Mouse (Mus musculus) ES-Bruce4 (cell line): ENCODE measurements around the gene Nat9. TPM values are rescaled to one million over a fixed set of nuclear protein-coding genes. Genes with fewer than 3 reads are reported as not detected.

Experiments
- H3K27ac ChIP-seq: 2 replicates; pipeline ENCODE4 v1.5.1; 2012; ENCODE audit warnings: low read length, inconsistent platforms; ENCODE audit not compliant: insufficient read depth
- H3K27me3 ChIP-seq: 2 replicates; pipeline ENCODE4 v1.6.1; 2012; ENCODE audit warnings: mild to moderate bottlenecking, low read length, inconsistent platforms; ENCODE audit not compliant: control insufficient read depth, poor library complexity, insufficient read depth, severe bottlenecking
- H3K36me3 ChIP-seq: 2 replicates; pipeline ENCODE4 v1.6.1; 2012; ENCODE audit warnings: inconsistent platforms, mild to moderate bottlenecking, low read length, moderate library complexity; ENCODE audit not compliant: control insufficient read depth, poor library complexity, insufficient read depth, severe bottlenecking
- H3K4me1 ChIP-seq: one replicate; pipeline ENCODE4 v1.8.1; 2011; ENCODE audit warnings: low read length; ENCODE audit not compliant: control insufficient read depth, insufficient read depth
- H3K4me3 ChIP-seq: 2 replicates; pipeline ENCODE4 v1.5.1; 2011; ENCODE audit warnings: low read depth, mild to moderate bottlenecking, low read length
- H3K9ac ChIP-seq: 2 replicates; pipeline ENCODE4 v1.6.1; 2012; ENCODE audit warnings: low read depth, mild to moderate bottlenecking, inconsistent platforms; ENCODE audit not compliant: poor library complexity, severe bottlenecking
- H3K9me3 ChIP-seq: replicated peaks from 2 replicates; pipeline ENCODE4 v1.6.1; 2012; ENCODE audit warnings: mild to moderate bottlenecking, low read length, inconsistent platforms; ENCODE audit not compliant: control insufficient read depth, poor library complexity, insufficient read depth, severe bottlenecking
- CTCF ChIP-seq: IDR thresholded peaks from one replicate; pipeline ENCODE4 v1.8.1; 2011; ENCODE audit warnings: low read depth, low read length
- EP300 ChIP-seq: IDR thresholded peaks from 2 replicates; pipeline ENCODE4 v1.6.1; 2011; ENCODE audit warnings: low read depth, low read length; ENCODE audit not compliant: insufficient read depth
- POLR2A ChIP-seq: IDR thresholded peaks from one replicate; pipeline ENCODE4 v1.8.1; 2011; ENCODE audit warnings: low read length; ENCODE audit not compliant: insufficient read depth
- polyA plus RNA-seq: library from polyadenylated mRNA; stranded (reverse); fragments of >200 nt; gene quantifications from 2 replicates; pipeline ENCODE4 v1.2.4, GENCODE M21; 2011; ENCODE audit warnings: low read depth; ENCODE audit not compliant: missing spikeins, insufficient read depth, insufficient read length

Nat9 gene
- polyA plus RNA-seq, 1 experiment = 16.2 TPM

- H3K9me3 ChIP-seq = no peaks in the 10 kb centered on the region
- H3K27ac ChIP-seq = no peak overlapping the region
- no peaks in the 10 kb centered on the region for H3K36me3 ChIP-seq
- peak overlapping the region; percentile 42; the same call in 1 of the 2 replicates for H3K9ac ChIP-seq
- H3K4me1 ChIP-seq = peaks cover 4% of the 10 kb centered on the region
- TF ChIP-seq CTCF = no peak
- TF ChIP-seq POLR2A = no peak
- H3K4me3 ChIP-seq = no peak overlapping the region
- H3K27me3 ChIP-seq = no peaks in the 10 kb centered on the region
Observed at GRCm38 (mm10) chr11:115162205-115162601, 25.5 kb downstream of the Nat9 start.

- no peaks in the 10 kb centered on the region for H3K27me3 ChIP-seq
- H3K4me3 ChIP-seq = no peak overlapping the region
- peaks cover 4% of the 10 kb centered on the region for H3K4me1 ChIP-seq
- H3K27ac ChIP-seq = no peak overlapping the region
- no peaks in the 10 kb centered on the region for H3K36me3 ChIP-seq
- H3K9ac ChIP-seq = no peak overlapping the region
- H3K9me3 ChIP-seq = no peaks in the 10 kb centered on the region
- no peak for TF ChIP-seq EP300
- TF ChIP-seq CTCF = no peak
- no peak for TF ChIP-seq POLR2A
Observed at GRCm38 (mm10) chr11:115161578-115162204, 26.0 kb downstream of the Nat9 start.

GRCm38 (mm10) chr11:115160883-115161577, 26.6 kb downstream of the Nat9 start:
- Histone ChIP-seq H3K4me1 (peaks cover 4% of the 10 kb centered on the region), H3K27me3 (no peaks in the 10 kb centered on the region), H3K9me3 (no peaks in the 10 kb centered on the region), H3K9ac (no peak overlapping the region), H3K27ac (no peak overlapping the region), H3K36me3 (no peaks in the 10 kb centered on the region), H3K4me3 (no peak overlapping the region)
- no peak for TF ChIP-seq EP300
- TF ChIP-seq POLR2A = no peak
- peak; percentile 93 for TF ChIP-seq CTCF

GRCm38 (mm10) chr11:115160016-115160797, 27.5 kb downstream of the Nat9 start:
- Histone ChIP-seq H3K4me3 (no peak overlapping the region), H3K27me3 (no peaks in the 10 kb centered on the region), H3K4me1 (peaks cover 2% of the 10 kb centered on the region), H3K9me3 (no peaks in the 10 kb centered on the region), H3K36me3 (no peaks in the 10 kb centered on the region), H3K9ac (no peak overlapping the region), H3K27ac (no peak overlapping the region)
- peak; percentile 87 for TF ChIP-seq CTCF
- TF ChIP-seq EP300 = no peak
- TF ChIP-seq POLR2A = no peak

- Histone ChIP-seq H3K27me3 (no peaks in the 10 kb centered on the region), H3K36me3 (no peaks in the 10 kb centered on the region), H3K4me3 (no peak overlapping the region), H3K27ac (no peak overlapping the region), H3K9ac (no peak overlapping the region), H3K4me1 (peaks cover 2% of the 10 kb centered on the region), H3K9me3 (no peaks in the 10 kb centered on the region)
- TF ChIP-seq POLR2A (no peak), EP300 (no peak), CTCF (no peak)
Observed at GRCm38 (mm10) chr11:115157933-115158719, 29.5 kb downstream of the Nat9 start.
